Mouse (Mus musculus) kidney, embryonic 14.5 days (tissue): ENCODE results near the gene Dkc1. TPM values are rescaled to one million over a fixed set of nuclear protein-coding genes. Genes with fewer than 3 reads are reported as not detected.

Source experiments
- ATAC-seq: fragments of 200-750 bp; cut with Nextera tagmentation; 2 replicates; pipeline ENCODE4 v1.8.0; 2017; ENCODE audit warnings: moderate number of reproducible peaks, mild to moderate bottlenecking, moderate TSS enrichment, moderate library complexity; ENCODE audit not compliant: low FRiP score, low TSS enrichment
- H3K27ac ChIP-seq: fragments of 300-500 bp; sonication (generic); 2 replicates; pipeline ENCODE4 v1.5.1; 2014; ENCODE audit warnings: low read depth, mild to moderate bottlenecking, low read length, moderate library complexity, mixed read lengths
- H3K27me3 ChIP-seq: fragments of 300-500 bp; sonication (generic); 2 replicates; pipeline ENCODE4 v1.6.1; 2014; ENCODE audit warnings: mild to moderate bottlenecking, low read length; ENCODE audit not compliant: control insufficient read depth, insufficient read depth
- H3K36me3 ChIP-seq: fragments of 300-500 bp; sonication (generic); 2 replicates; pipeline ENCODE4 v1.6.1; 2014; ENCODE audit warnings: low read length, mixed read lengths; ENCODE audit not compliant: control insufficient read depth, insufficient read depth
- H3K4me1 ChIP-seq: fragments of 300-500 bp; sonication (generic); 2 replicates; pipeline ENCODE4 v1.6.1; 2014; ENCODE audit warnings: low read length, mixed read lengths; ENCODE audit not compliant: control insufficient read depth, insufficient read depth
- H3K4me2 ChIP-seq: fragments of 300-500 bp; sonication (generic); replicated peaks from 2 replicates; pipeline ENCODE4 v1.6.1; 2014; ENCODE audit warnings: low read depth, mild to moderate bottlenecking, low read length
- H3K4me3 ChIP-seq: fragments of 300-500 bp; sonication (generic); 2 replicates; pipeline ENCODE4 v1.5.1; 2014; ENCODE audit warnings: mild to moderate bottlenecking, low read length
- H3K9ac ChIP-seq: fragments of 300-500 bp; sonication (generic); 2 replicates; pipeline ENCODE4 v1.6.1; 2014; ENCODE audit warnings: low read depth, mild to moderate bottlenecking, low read length, moderate library complexity
- H3K9me3 ChIP-seq: fragments of 300-500 bp; sonication (generic); 2 replicates; pipeline ENCODE4 v1.6.1; 2016; ENCODE audit warnings: low read length; ENCODE audit not compliant: control insufficient read depth
- whole genome bisulfite sequencing: fragments of 180-500 bp; shearing (Covaris S2); extraction: QIAGEN DNeasy Blood & Tissue Kit; methylation state at CpG from one replicate; pipeline ENCODE4 v1.1.7; 2014; 5-methylcytosine and 5-hydroxymethylcytosine counted together
- polyA plus RNA-seq: library from polyadenylated mRNA; unstranded; fragments of >200 nt; fragmentation: Nextera tagmentation; extraction: Ambion mirVana; gene quantifications from 2 replicates; pipeline ENCODE4 v1.2.1, GENCODE M21; 2014

The Dkc1 gene
- polyA plus RNA-seq = 154 and 199 TPM in 2 replicates

- peaks cover 2% of the 10 kb centered on the region; the same call in 1 of the 2 replicates for H3K36me3 ChIP-seq
- peak within 1 kb of the TSS; percentile 64 for H3K9ac ChIP-seq
- no peaks in the 10 kb centered on the region for H3K9me3 ChIP-seq
- 24% methylated on average over 27 of the region's 29 CpGs for WGBS
- no peak within 1 kb of the TSS; the same call in 1 of the 2 replicates for H3K27ac ChIP-seq
- no peaks in the 10 kb centered on the region for H3K4me1 ChIP-seq
- H3K4me2 ChIP-seq = peak within 1 kb of the TSS; percentile 46
- H3K27me3 ChIP-seq = no peaks in the 10 kb centered on the region
- ATAC-seq = peak; percentile 100
- H3K4me3 ChIP-seq = peak within 1 kb of the TSS; percentile 56
Observed at GRCm38 (mm10) chrX:75095369-75096162, at the start of gene Dkc1. TSS of gene Dkc1 (plus strand) at chrX:75095854.

GRCm38 (mm10) chrX:75045931-75046330 lies 49.7 kb upstream of the Dkc1 start:
- H3K4me1 ChIP-seq = no peaks in the 10 kb centered on the region
- ATAC-seq = no peak
- H3K27me3 ChIP-seq = no peaks in the 10 kb centered on the region
- no peaks in the 10 kb centered on the region for H3K36me3 ChIP-seq
- H3K9ac ChIP-seq = no peak overlapping the region
- 67% methylated on average over 1 of the region's 1 CpGs for WGBS
- H3K4me2 ChIP-seq = no peak overlapping the region
- no peak overlapping the region for H3K27ac ChIP-seq
- H3K9me3 ChIP-seq = no peaks in the 10 kb centered on the region
- H3K4me3 ChIP-seq = no peak overlapping the region

DNA sequence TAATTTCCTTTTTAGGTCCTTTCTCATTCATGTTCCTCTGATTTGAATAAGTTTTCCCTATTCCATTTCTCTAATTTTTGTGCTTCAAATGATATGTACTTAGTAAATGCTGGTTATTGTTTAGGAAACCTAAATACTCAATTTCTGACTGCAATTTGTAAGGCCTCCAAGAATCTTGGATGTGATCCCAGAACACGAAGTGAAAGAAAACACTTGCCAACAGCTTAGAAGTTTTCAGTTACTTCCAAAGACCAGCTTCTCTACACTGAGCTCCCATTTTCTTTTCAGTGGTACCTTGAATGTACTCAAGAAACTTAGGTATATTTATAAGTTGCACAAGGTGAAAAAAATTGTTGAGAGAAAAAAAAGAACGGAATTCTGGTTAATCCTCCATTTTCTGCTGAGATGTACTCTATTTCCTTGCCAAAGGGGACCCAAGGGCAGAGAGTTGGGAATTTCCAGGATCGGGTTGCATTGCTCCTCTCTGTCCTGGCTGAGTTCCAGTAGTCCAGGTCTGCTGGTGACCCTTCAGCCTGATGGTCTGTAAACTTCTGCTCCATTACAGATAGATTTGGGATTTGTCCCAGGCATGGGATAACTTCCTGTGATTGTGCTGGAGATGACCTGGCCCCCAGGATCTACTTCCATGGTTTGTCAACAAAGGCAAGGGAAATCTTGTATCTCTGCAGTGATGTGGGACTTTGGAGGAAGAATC lies 48.6 kb upstream of the Dkc1 start:
- WGBS = 56% methylated on average over 3 of the region's 3 CpGs
- Histone ChIP-seq H3K36me3 (no peaks in the 10 kb centered on the region), H3K4me2 (no peak overlapping the region), H3K27me3 (no peaks in the 10 kb centered on the region), H3K4me1 (no peaks in the 10 kb centered on the region), H3K9me3 (no peaks in the 10 kb centered on the region), H3K4me3 (no peak overlapping the region), H3K27ac (no peak overlapping the region), H3K9ac (no peak overlapping the region)
- no peak for ATAC-seq

DNA sequence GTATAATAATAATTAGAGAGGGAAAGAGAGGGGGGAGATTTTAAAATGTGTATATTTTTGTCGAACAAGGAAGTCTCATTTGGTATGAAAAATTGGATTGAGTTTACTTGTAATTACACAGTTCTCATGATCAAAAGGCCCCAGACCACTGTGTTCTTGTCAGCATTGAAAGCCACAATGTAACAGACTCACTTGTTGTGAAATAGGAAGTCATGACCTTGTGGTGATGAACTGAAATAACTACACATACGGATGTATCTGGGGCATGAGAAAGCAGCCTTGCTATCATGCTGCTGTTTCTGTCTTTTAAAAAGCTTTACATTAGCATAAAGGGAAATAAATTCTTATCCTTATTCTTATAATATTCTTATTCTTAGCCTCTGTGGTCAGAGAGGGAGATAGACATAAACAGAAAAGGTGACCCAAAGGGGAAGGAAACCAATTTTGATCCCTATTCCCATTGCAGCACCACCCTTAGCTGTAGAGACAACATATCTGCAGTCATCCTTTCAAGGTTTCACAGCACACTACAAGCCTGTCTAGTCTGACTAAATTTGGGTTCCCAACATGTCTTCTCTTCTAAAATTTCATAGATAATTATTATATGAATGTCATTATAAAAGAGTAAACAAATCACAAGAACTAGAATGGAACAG lies 39.4 kb upstream of the Dkc1 start:
- 90% methylated on average over 2 of the region's 2 CpGs for WGBS
- H3K4me2 ChIP-seq = no peak overlapping the region
- H3K9me3 ChIP-seq = no peaks in the 10 kb centered on the region

DNA sequence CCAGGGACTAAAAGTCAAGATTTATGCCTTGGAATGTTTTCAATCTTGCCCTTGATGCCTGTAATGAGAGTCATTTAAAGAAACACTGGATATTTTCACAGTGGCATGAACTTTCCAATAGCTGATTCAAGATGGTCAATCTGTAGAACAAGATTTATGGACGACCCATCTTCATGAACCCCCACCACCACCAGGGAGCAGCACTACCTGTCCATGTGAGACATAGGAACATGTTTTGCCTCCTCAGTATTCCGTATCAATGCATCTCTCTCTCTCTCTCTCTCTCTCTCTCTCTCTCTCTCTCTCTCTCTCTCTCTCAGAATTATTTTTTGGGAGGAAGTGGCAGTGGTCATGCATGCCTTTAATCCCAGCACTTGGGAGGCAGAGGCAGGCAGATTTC lies 13.3 kb upstream of the Dkc1 start:
- no peak overlapping the region for H3K9ac ChIP-seq
- no peaks in the 10 kb centered on the region for H3K4me1 ChIP-seq
- H3K4me2 ChIP-seq = no peak overlapping the region
- WGBS = 71% methylated on average over 2 of the region's 2 CpGs
- no peak overlapping the region for H3K4me3 ChIP-seq
- no peaks in the 10 kb centered on the region for H3K27me3 ChIP-seq
- no peak for ATAC-seq
- no peaks in the 10 kb centered on the region for H3K9me3 ChIP-seq
- H3K27ac ChIP-seq = no peak overlapping the region
- no peaks in the 10 kb centered on the region for H3K36me3 ChIP-seq

More for the DNA sequence above, 39.4 kb upstream of the Dkc1 start:
- no peak overlapping the region for H3K27ac ChIP-seq
- no peaks in the 10 kb centered on the region for H3K4me1 ChIP-seq
- H3K27me3 ChIP-seq = no peaks in the 10 kb centered on the region
- no peak overlapping the region for H3K4me3 ChIP-seq
- no peaks in the 10 kb centered on the region for H3K36me3 ChIP-seq
- H3K9ac ChIP-seq = no peak overlapping the region
- ATAC-seq = no peak

- Histone ChIP-seq H3K27ac (no peak overlapping the region), H3K4me1 (no peaks in the 10 kb centered on the region), H3K9ac (no peak overlapping the region), H3K27me3 (no peaks in the 10 kb centered on the region), H3K4me3 (peak overlapping the region; percentile 40), H3K9me3 (no peaks in the 10 kb centered on the region), H3K4me2 (peak overlapping the region; percentile 49), H3K36me3 (no peaks in the 10 kb centered on the region)
- 28% methylated on average over 26 of the region's 26 CpGs for WGBS
- peak; percentile 86 for ATAC-seq
Observed at GRCm38 (mm10) chrX:75083982-75084773, 11.5 kb upstream of the Dkc1 start.

DNA sequence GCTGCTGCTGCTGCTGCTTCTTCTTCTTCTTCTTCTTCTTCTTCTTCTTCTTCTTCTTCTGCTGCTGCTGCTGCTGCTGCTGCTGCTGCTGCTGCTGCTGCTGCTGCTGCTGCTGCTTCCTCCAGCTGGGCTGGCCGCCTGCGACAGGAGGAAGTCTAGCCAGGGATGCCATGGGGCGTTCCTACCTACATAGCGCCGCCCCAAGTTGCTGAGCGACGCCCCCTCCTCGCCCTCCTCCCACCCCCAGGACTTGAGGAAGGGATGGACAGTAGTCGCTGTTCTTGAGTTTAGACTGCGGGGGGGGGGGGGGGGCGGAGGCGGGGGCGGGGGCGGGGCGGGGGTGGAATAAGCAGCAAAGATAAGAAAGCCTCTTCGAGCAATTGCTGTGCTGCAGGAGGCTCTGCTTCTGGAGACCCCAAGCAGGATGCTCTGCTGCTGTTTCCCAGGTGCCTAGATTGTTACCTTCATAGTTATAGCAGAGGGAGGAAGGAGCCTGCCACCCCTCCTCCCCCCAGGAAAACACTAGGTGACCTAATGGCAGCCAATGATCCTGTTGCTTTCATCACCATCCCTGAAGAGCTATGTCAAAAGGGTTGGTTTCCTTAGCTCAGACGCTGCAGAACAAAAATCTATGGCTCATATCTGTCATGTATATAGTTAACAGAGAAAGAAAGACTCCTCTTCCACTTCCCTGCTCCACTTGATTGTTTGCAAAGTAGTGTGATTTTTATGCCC lies 10.7 kb upstream of the Dkc1 start, which contains the start of gene Gab3:
Gene Gab3, minus strand, starts transcription at position 685 of the 735 bp plus-strand sequence.
- Histone ChIP-seq H3K4me1 (no peaks in the 10 kb centered on the region), H3K36me3 (no peaks in the 10 kb centered on the region), H3K4me3 (peak within 1 kb of the TSS; percentile 40), H3K9me3 (no peaks in the 10 kb centered on the region), H3K27me3 (no peaks in the 10 kb centered on the region), H3K9ac (no peak within 1 kb of the TSS), H3K27ac (no peak within 1 kb of the TSS), H3K4me2 (peak within 1 kb of the TSS; percentile 49)
- 20% methylated on average over 9 of the region's 17 CpGs for WGBS
- ATAC-seq = peak; percentile 97

- WGBS = 46% methylated on average over 1 of the region's 1 CpGs
- no peaks in the 10 kb centered on the region for H3K9me3 ChIP-seq
Observed at GRCm38 (mm10) chrX:75085654-75086053, 10.0 kb upstream of the Dkc1 start.

More at GRCm38 (mm10) chrX:75085654-75086053, 10.0 kb upstream of the Dkc1 start:
- Histone ChIP-seq H3K4me3 (no peak overlapping the region), H3K27me3 (no peaks in the 10 kb centered on the region), H3K4me1 (no peaks in the 10 kb centered on the region), H3K27ac (no peak overlapping the region), H3K36me3 (no peaks in the 10 kb centered on the region), H3K4me2 (no peak overlapping the region), H3K9ac (no peak overlapping the region)
- no peak for ATAC-seq
